Mouse (Mus musculus): ENCODE data around the gene Ubxn7.

DNA sequence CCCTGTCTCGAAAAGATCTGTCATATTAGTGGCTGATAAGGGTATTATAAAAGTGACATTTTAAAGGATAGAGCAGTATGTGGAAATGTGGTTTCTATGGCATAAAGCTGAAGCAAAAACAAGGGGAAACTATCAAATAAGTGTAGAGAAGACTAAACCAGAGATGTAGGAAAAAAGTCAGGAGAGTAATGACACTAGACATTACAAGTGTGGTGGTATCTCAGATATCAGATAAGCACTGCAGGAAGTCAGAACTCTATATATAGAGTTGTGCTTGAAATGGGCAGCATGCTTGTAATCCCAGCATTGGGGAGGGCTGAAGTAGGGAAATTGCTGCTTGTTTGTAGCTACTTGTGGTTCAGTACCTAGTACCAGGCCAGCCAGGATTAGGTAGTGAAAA is 8.4 kb downstream of the Ubxn7 start:
- no peak for TF ChIP-seq CTCF (IDR thresholded peaks at IDR 0.05; ENCODE audit: borderline replicate concordance, extremely low read depth, insufficient read depth, insufficient read length)
- TF ChIP-seq POLR2A (IDR thresholded peaks at IDR 0.05; ENCODE audit: borderline replicate concordance, extremely low read depth, insufficient read depth, insufficient read length, poor library complexity, severe bottlenecking): no peak

Measured in brain, embryonic 14.5 days (tissue).